Mouse (Mus musculus): ENCODE measurements around the gene 2410002F23Rik.

DNA sequence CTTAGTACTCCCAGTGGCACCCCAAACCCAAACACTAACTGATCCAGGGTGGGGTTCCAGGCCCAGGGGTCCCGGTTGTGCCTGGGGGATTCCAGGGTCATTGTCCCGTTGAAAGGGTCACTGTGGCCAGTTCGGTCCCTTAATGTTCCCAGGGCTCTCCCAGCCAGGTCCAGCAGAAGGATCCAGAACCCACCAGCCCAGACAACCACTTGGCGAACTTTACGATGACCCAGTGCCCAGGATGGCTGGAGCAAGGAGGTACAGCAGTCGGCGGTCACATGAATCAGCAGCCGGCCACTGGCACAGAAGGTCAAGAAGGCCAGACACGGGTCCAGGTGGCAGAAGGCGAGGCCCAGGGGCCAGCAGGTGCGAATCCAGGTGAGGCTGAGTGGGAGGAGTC lies 21.6 kb downstream of the 2410002F23Rik start:
- TF ChIP-seq MAX (IDR thresholded peaks at IDR 0.05; ENCODE audit: low read depth) (no peak), POLR2A (IDR thresholded peaks at IDR 0.05; ENCODE audit: insufficient read length, low read depth) (no peak), TCF12 (IDR thresholded peaks at IDR 0.05; ENCODE audit: insufficient read depth, poor library complexity, severe bottlenecking) (no peak), E2F4 (IDR thresholded peaks at IDR 0.05; ENCODE audit: insufficient read depth) (no peak), SRF (IDR thresholded peaks at IDR 0.05; ENCODE audit: control insufficient read depth, insufficient read length, low read depth) (no peak), MYOG (IDR thresholded peaks at IDR 0.05; ENCODE audit: control insufficient read depth in 1 of 3, insufficient read depth in 1 of 3, insufficient read length in 2 of 3, low read depth in 2 of 3) (no peak), POLR2AphosphoS2 (IDR thresholded peaks at IDR 0.05; ENCODE audit: insufficient read length, low read depth) (no peak), USF1 (IDR thresholded peaks at IDR 0.05; ENCODE audit: low read depth) (no peak), CEBPB (IDR thresholded peaks at IDR 0.05; ENCODE audit: insufficient read depth, poor library complexity, severe bottlenecking) (no peak), REST (IDR thresholded peaks at IDR 0.05; ENCODE audit: insufficient read depth, insufficient read length) (no peak)

Data from myocyte (in vitro differentiated cells).